Mouse (Mus musculus) limb, embryonic 15.5 days (tissue): ENCODE measurements at regions not wholly inside any gene's neighbourhood (a gene's known extent, or its start where the extent isn't known, plus 50 kb on each side); places are given as distances from the start of the nearest gene placed in this dataset.

ENCODE experiments used
- ATAC-seq: fragments of 200-750 bp; cut with Nextera tagmentation; 2 replicates; pipeline ENCODE4 v1.8.0; 2017; ENCODE audit warnings: low read depth, moderate TSS enrichment; ENCODE audit not compliant: insufficient number of reproducible peaks, low FRiP score, low TSS enrichment
- H3K27ac ChIP-seq: fragments of 300-500 bp; sonication (generic); 2 replicates; pipeline ENCODE4 v1.5.1; 2015; ENCODE audit warnings: moderate library complexity, mild to moderate bottlenecking, inconsistent platforms
- H3K27me3 ChIP-seq: fragments of 300-500 bp; sonication (generic); 2 replicates; pipeline ENCODE4 v1.6.1; 2015; ENCODE audit warnings: inconsistent platforms
- H3K36me3 ChIP-seq: fragments of 300-500 bp; sonication (generic); 2 replicates; pipeline ENCODE4 v1.6.1; 2015; ENCODE audit warnings: inconsistent platforms
- H3K4me1 ChIP-seq: fragments of 300-500 bp; sonication (generic); 2 replicates; pipeline ENCODE4 v1.6.1; 2015; ENCODE audit warnings: inconsistent platforms
- H3K4me2 ChIP-seq: fragments of 300-500 bp; sonication (generic); 2 replicates; pipeline ENCODE4 v1.6.1; 2015; ENCODE audit warnings: mild to moderate bottlenecking, inconsistent platforms
- H3K4me3 ChIP-seq: fragments of 300-500 bp; sonication (generic); 2 replicates; pipeline ENCODE4 v1.5.1; 2015; ENCODE audit warnings: mild to moderate bottlenecking, inconsistent platforms
- H3K9ac ChIP-seq: fragments of 300-500 bp; sonication (generic); 2 replicates; pipeline ENCODE4 v1.6.1; 2015; ENCODE audit warnings: inconsistent platforms
- H3K9me3 ChIP-seq: fragments of 300-500 bp; sonication (generic); 2 replicates; pipeline ENCODE4 v1.6.1; 2016; ENCODE audit warnings: inconsistent platforms
- WGBS: fragments of 180-500 bp; shearing (Covaris S2); methylation state at CpG from one replicate; pipeline ENCODE4 v1.1.7; 2015; 5-methylcytosine and 5-hydroxymethylcytosine counted together

- no peaks in the 10 kb centered on the region for H3K36me3 ChIP-seq
- ATAC-seq = no peak; the same call in 1 of the 2 replicates
- H3K27ac ChIP-seq = no peak overlapping the region
- no peaks in the 10 kb centered on the region for H3K4me1 ChIP-seq
- no peak overlapping the region for H3K4me2 ChIP-seq
- no peak overlapping the region for H3K9ac ChIP-seq
- H3K27me3 ChIP-seq = no peaks in the 10 kb centered on the region
- no peaks in the 10 kb centered on the region for H3K9me3 ChIP-seq
- H3K4me3 ChIP-seq = no peak overlapping the region
- 81% methylated on average over 6 of the region's 6 CpGs for WGBS
Observed at GRCm38 (mm10) chr7:116917921-116918670, 413.9 kb downstream of the Nucb2 start.

GRCm38 (mm10) chr7:116946448-116946847, 434.3 kb upstream of the Xylt1 start:
- no peak for ATAC-seq
- Histone ChIP-seq H3K27me3 (no peaks in the 10 kb centered on the region), H3K9ac (no peak overlapping the region), H3K9me3 (no peaks in the 10 kb centered on the region), H3K4me2 (no peak overlapping the region), H3K4me3 (no peak overlapping the region), H3K36me3 (no peaks in the 10 kb centered on the region), H3K4me1 (no peaks in the 10 kb centered on the region), H3K27ac (no peak overlapping the region)
- 84% methylated on average over 2 of the region's 2 CpGs for WGBS

GRCm38 (mm10) chr7:116959196-116959895, 421.4 kb upstream of the Xylt1 start:
- Histone ChIP-seq H3K4me3 (no peak overlapping the region), H3K27ac (no peak overlapping the region), H3K4me2 (no peak overlapping the region), H3K27me3 (no peaks in the 10 kb centered on the region), H3K9ac (no peak overlapping the region), H3K36me3 (no peaks in the 10 kb centered on the region), H3K9me3 (no peaks in the 10 kb centered on the region), H3K4me1 (no peaks in the 10 kb centered on the region)
- 71% methylated on average over 14 of the region's 14 CpGs for WGBS
- no peak for ATAC-seq

- Histone ChIP-seq H3K4me3 (no peak overlapping the region), H3K9me3 (no peaks in the 10 kb centered on the region), H3K27ac (no peak overlapping the region), H3K4me1 (no peaks in the 10 kb centered on the region), H3K36me3 (no peaks in the 10 kb centered on the region), H3K4me2 (no peak overlapping the region), H3K27me3 (no peaks in the 10 kb centered on the region), H3K9ac (no peak overlapping the region)
- no peak for ATAC-seq
- whole genome bisulfite sequencing = 55% methylated on average over 6 of the region's 6 CpGs
Observed at GRCm38 (mm10) chr7:116963839-116964238, 416.9 kb upstream of the Xylt1 start.

GRCm38 (mm10) chr7:116991351-116991750, 389.4 kb upstream of the Xylt1 start:
- ATAC-seq = no peak
- Histone ChIP-seq H3K4me1 (no peaks in the 10 kb centered on the region), H3K9ac (no peak overlapping the region), H3K27ac (no peak overlapping the region), H3K36me3 (no peaks in the 10 kb centered on the region), H3K4me3 (no peak overlapping the region), H3K4me2 (no peak overlapping the region), H3K9me3 (no peaks in the 10 kb centered on the region), H3K27me3 (no peaks in the 10 kb centered on the region)
- 60% methylated on average over 2 of the region's 2 CpGs for WGBS

- no peak overlapping the region for H3K4me2 ChIP-seq
- no peaks in the 10 kb centered on the region for H3K4me1 ChIP-seq
- no peak overlapping the region for H3K27ac ChIP-seq
- no peak for ATAC-seq
- H3K27me3 ChIP-seq = no peaks in the 10 kb centered on the region
- H3K4me3 ChIP-seq = no peak overlapping the region
- no peak overlapping the region for H3K9ac ChIP-seq
- H3K36me3 ChIP-seq = no peaks in the 10 kb centered on the region
- no peaks in the 10 kb centered on the region for H3K9me3 ChIP-seq
Observed at GRCm38 (mm10) chr7:116992166-116992565, 388.6 kb upstream of the Xylt1 start.

GRCm38 (mm10) chr7:116995770-116996169, 385.0 kb upstream of the Xylt1 start:
- no peaks in the 10 kb centered on the region for H3K36me3 ChIP-seq
- no peak overlapping the region for H3K4me3 ChIP-seq
- no peaks in the 10 kb centered on the region for H3K27me3 ChIP-seq
- H3K4me2 ChIP-seq = no peak overlapping the region
- no peak overlapping the region for H3K9ac ChIP-seq
- H3K9me3 ChIP-seq = no peaks in the 10 kb centered on the region
- H3K4me1 ChIP-seq = no peaks in the 10 kb centered on the region
- H3K27ac ChIP-seq = no peak overlapping the region
- no peak for ATAC-seq
- WGBS = 90% methylated on average over 3 of the region's 3 CpGs

- no peak for ATAC-seq
Observed at GRCm38 (mm10) chr7:117003167-117003566, 377.6 kb upstream of the Xylt1 start.

GRCm38 (mm10) chr7:117018349-117018748, 362.4 kb upstream of the Xylt1 start:
- 82% methylated on average over 1 of the region's 1 CpGs for WGBS
- no peaks in the 10 kb centered on the region for H3K27me3 ChIP-seq
- H3K36me3 ChIP-seq = no peaks in the 10 kb centered on the region
- H3K4me3 ChIP-seq = no peak overlapping the region
- no peak for ATAC-seq
- H3K27ac ChIP-seq = no peak overlapping the region
- no peak overlapping the region for H3K9ac ChIP-seq
- H3K4me1 ChIP-seq = no peaks in the 10 kb centered on the region
- H3K9me3 ChIP-seq = no peaks in the 10 kb centered on the region
- H3K4me2 ChIP-seq = no peak overlapping the region

More at GRCm38 (mm10) chr7:117003167-117003566, 377.6 kb upstream of the Xylt1 start:
- Histone ChIP-seq H3K36me3 (no peaks in the 10 kb centered on the region), H3K4me3 (no peak overlapping the region), H3K4me2 (no peak overlapping the region), H3K9me3 (no peaks in the 10 kb centered on the region; the same call in 1 of the 2 replicates), H3K27ac (no peak overlapping the region), H3K9ac (no peak overlapping the region), H3K27me3 (no peaks in the 10 kb centered on the region), H3K4me1 (no peaks in the 10 kb centered on the region)

- H3K36me3 ChIP-seq = no peaks in the 10 kb centered on the region
- no peak overlapping the region for H3K4me3 ChIP-seq
- H3K9me3 ChIP-seq = no peaks in the 10 kb centered on the region
- WGBS = 45% methylated on average over 4 of the region's 4 CpGs
- ATAC-seq = no peak
- H3K4me1 ChIP-seq = no peaks in the 10 kb centered on the region
- no peak overlapping the region for H3K9ac ChIP-seq
- H3K27ac ChIP-seq = no peak overlapping the region
- H3K4me2 ChIP-seq = no peak overlapping the region
- no peaks in the 10 kb centered on the region for H3K27me3 ChIP-seq
Observed at GRCm38 (mm10) chr7:117021716-117022115, 359.1 kb upstream of the Xylt1 start.

- H3K4me3 ChIP-seq = no peak overlapping the region
- 79% methylated on average over 9 of the region's 9 CpGs for WGBS
- no peak overlapping the region for H3K4me2 ChIP-seq
- H3K36me3 ChIP-seq = no peaks in the 10 kb centered on the region
- H3K9ac ChIP-seq = no peak overlapping the region
- no peak overlapping the region for H3K27ac ChIP-seq
- no peaks in the 10 kb centered on the region for H3K9me3 ChIP-seq
- no peaks in the 10 kb centered on the region for H3K27me3 ChIP-seq
- no peaks in the 10 kb centered on the region for H3K4me1 ChIP-seq
- no peak for ATAC-seq
Observed at GRCm38 (mm10) chr7:117044926-117045325, 335.9 kb upstream of the Xylt1 start.

GRCm38 (mm10) chr7:117049249-117049648, 331.5 kb upstream of the Xylt1 start:
- ATAC-seq = no peak
- Histone ChIP-seq H3K9me3 (no peaks in the 10 kb centered on the region), H3K36me3 (no peaks in the 10 kb centered on the region), H3K4me2 (no peak overlapping the region), H3K4me3 (no peak overlapping the region), H3K4me1 (no peaks in the 10 kb centered on the region), H3K27ac (no peak overlapping the region), H3K27me3 (no peaks in the 10 kb centered on the region), H3K9ac (no peak overlapping the region)
